Mouse (Mus musculus): Measurements from ENCODE around the gene Oas1a. TPM values are rescaled to one million over a fixed set of nuclear protein-coding genes. Genes with fewer than 3 reads are reported as not detected.

The Oas1a gene
- total RNA-seq, 2 experiments from 2014 or later = 0.82 to 1.1 TPM

Small RNAs within 50 kb of the gene (microRNA-seq; reads per million reads assigned to microRNA genes)
- gene Gm22907 = 0 reads per million in 2 experiments

Other genes starting within 250 kb of the Oas1a start
- gene Dtx1, start 195.6 kb downstream of the Oas1a start, total RNA-seq (2021) = 1 to 10 TPM in 1 of 2 experiments, under 1 TPM in 1; 0.99 to 2.7 TPM
- 1 to 10 TPM; 1.1 to 1.2 TPM for gene Oas2, start 157.7 kb downstream of the Oas1a start, total RNA-seq (2021)
- gene Oas3, start 129.9 kb downstream of the Oas1a start, total RNA-seq (2021) = under 1 TPM in 1 of 2 experiments, not detected in 1; 0.05 TPM
- not detected for gene Oas1e, start 112.0 kb downstream of the Oas1a start, total RNA-seq (2021)
- under 1 TPM; 0.22 to 0.36 TPM for gene Oas1c, start 95.0 kb downstream of the Oas1a start, total RNA-seq (2021)
- gene Oas1f, start 60.2 kb downstream of the Oas1a start, total RNA-seq (2021) = not detected
- gene Oas1h, start 46.1 kb downstream of the Oas1a start, total RNA-seq (2021) = not detected
- not detected for gene Oas1g, start 19.9 kb downstream of the Oas1a start, total RNA-seq (2021)
- gene Oas1d, start 7.0 kb upstream of the Oas1a start, total RNA-seq (2021) = not detected
- gene Rph3a, start 102.6 kb upstream of the Oas1a start, total RNA-seq (2021) = not detected